Mouse (Mus musculus): ENCODE measurements at regions not wholly inside any gene's neighbourhood (a gene's known extent, or its start where the extent isn't known, plus 50 kb on each side); places are given as distances from the start of the nearest gene placed in this dataset.
A peak's percentile ranks its signal among the peaks of the same experiment; 100 is the strongest.
"Not testable (repeated sequence)": the region's sequence is repeated elsewhere in the genome, so short reads cannot be mapped to it uniquely, and the experiment has no call there.

- no peak for DNase-seq
Observed at GRCm38 (mm10) chr8:34703351-34703750, 591.8 kb upstream of the Gm10131 start.

DNA sequence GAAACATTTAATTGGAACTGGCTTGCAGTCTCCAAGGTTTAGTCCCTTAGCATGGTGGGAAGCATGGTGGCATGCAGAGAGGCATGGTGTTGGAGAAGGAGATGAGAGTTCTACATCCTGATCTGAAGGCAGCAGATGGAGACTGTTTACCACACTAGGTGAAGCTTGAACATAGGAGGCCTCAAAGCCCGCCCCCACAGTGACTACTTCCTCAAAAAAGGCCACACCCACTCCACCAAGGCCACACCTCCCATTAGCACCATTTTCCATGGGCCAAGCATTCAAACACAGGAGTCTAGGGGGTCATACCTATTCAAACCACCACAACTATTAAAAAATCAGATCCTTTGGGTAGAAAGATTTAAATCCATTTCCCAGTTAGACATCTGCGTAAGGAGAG is 591.3 kb upstream of the Gm10131 start:
- no peak for DNase-seq

DNA sequence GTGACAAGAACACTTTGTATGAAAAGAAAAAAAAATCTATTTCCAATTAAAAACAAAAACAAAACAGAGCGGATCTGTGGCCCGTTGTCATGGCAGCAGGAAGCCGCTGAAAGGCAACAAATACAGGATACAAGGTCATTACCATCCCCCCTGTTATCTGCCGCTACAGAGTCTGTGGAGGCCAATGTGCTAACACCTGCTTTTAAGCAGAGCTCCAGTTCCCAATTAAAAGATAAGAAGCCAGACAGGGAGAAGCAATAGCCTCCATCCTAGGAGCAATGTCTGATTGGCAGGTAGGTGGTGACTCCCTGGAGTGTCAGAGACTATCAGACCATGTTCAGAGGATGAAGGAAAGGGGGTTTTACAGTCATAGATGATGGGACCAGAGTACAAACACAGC is 587.5 kb upstream of the Gm10131 start:
- DNase-seq = no peak

DNA sequence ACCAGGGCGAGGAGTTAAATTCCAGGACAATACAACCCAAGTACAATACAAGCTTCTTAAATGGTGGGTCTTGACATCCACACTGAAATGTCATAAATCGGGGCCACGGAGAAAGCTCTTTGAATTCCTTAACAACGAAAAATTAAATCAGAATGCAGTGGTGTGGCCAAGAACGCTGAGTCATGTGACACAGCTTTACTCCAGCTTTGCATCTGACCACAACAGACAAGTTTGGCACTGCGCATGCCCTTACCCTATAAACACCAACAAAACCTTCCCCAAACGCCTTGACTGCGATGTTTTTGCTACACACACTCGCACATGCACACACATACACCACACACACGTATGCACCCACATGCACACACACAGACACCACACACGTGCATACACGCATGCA is 584.8 kb upstream of the Gm10131 start:
- no peak for DNase-seq

DNA sequence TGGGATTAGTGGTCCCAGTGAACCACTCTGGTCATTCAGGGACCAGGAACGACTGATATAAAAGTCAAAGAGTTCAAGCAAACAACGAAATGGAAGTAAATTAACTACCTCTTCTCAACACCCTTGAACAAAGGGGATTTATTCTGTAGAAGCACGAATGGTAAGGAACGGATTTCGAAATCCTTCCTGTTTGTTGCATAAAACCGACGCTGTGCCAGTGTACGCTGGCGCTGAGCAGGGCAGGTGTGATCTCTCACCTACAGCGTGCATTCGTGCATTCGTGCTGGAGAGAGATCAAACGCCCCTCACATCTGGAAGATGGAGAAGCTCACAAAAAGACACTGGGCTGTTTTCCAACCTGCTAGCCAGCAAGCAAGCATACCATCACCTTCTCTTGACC is 581.1 kb upstream of the Gm10131 start:
- DNase-seq = no peak

GRCm38 (mm10) chr8:34691776-34692175 is 580.2 kb upstream of the Gm10131 start:
- no peak for DNase-seq

DNA sequence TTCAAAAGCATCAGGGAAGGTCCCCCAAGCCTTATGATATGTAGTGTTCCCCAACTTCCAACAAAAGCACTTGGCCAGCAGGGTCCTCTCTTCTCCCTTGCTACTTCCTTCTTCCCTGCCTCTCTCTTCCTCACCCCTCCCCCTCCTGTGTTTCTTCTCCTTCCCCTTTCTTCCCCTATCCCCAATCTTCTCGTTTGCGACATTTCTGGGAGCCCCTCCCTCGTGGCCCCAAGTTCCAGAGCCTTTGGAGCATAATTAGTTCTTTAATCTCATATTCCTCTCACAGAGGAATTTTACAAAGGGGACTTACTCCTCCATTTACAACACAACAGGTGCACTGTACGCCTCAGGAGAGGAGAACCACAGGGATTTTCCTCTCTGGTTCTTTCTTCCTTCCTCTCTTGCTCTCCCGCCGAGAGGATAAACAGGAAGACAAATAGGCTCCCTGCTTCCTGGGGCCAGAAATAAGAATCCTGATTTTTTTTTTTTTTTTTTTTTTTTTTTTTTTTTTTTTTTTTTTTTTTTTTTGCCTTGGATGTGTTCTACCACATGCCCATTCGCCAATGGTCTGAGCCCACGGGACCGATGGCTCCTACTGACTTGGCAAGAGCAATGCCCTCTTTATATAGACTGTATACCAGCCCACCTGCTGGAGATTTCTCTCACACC is 578.4 kb upstream of the Gm10131 start:
- no peak for DNase-seq

DNA sequence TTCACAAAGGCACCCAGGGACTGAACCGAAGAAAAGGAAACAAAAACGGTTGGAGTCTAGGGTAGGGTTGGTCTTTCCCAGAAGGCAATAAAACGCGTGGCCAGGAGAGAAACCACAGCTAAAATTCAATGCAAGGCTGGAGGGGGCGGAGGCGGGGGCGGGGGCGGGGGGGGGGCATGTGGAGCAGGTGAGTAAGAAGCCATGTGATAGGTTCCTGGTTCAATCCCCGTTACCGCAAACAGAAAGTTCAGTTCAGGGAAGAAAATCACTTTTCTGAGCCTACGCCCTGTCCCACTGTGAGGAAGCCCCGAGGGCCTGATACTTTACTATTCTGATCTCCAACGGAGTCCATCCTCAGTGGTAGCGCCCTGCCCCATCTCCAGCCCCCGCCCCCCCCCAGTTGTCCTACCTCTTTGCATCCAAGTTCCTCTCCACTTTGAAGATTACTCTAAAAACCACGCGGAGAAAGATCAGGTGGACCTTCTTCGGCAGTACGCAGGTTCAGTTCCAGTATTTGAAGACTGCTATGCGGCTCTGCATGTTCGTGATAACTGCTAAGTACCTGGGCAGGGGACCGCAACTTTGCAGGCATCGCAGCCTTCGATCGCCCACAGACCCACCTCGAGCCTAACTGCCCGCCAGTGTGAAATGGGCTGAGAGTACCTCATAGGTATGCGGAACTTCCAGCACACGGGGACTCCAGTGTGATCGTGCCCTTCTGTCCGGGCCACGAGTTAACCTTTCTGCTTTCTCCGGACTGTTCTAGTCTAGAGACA is 577.7 kb upstream of the Gm10131 start:
- peak in 1 of 2 experiments; percentile 3 for DNase-seq

GRCm38 (mm10) chr8:34688396-34689048 is 577.0 kb upstream of the Gm10131 start:
- DNase-seq = no peak

GRCm38 (mm10) chr8:34686371-34686770 is 574.8 kb upstream of the Gm10131 start:
- no peak for DNase-seq

- DNase-seq = no peak
Observed at GRCm38 (mm10) chr8:34684683-34685082, 573.1 kb upstream of the Gm10131 start.

- DNase-seq = no peak
Observed at GRCm38 (mm10) chr8:34683173-34683572, 571.6 kb upstream of the Gm10131 start.

DNA sequence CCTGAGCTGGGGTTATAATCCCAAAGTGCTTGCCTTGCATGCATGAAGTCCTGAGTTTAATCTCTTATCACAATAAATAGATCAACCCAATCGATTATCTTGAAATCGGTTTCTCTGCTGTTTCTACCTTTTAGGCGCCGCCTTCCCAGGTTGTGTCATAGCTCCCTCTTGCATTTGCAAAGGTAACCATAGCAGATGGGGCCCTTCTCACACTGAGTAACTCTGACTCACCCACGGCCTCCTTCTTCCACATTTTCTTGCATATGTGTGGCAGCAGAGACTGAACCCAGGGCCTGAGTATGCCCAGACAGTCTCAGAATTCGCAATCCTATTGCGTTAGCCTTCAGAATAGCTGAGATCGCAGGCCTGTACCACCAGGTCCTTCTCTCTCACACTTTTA is 570.7 kb upstream of the Gm10131 start:
- no peak for DNase-seq

- DNase-seq = peak in 1 of 2 experiments; percentile 13
Observed at GRCm38 (mm10) chr8:34679565-34680291, 568.2 kb upstream of the Gm10131 start.

- no peak for DNase-seq
Observed at GRCm38 (mm10) chr8:34678879-34679278, 567.3 kb upstream of the Gm10131 start.

GRCm38 (mm10) chr8:34671716-34672115 is 560.2 kb upstream of the Gm10131 start:
- no peak for DNase-seq

GRCm38 (mm10) chr8:34670930-34671715 is 559.6 kb upstream of the Gm10131 start:
- DNase-seq = no peak

DNA sequence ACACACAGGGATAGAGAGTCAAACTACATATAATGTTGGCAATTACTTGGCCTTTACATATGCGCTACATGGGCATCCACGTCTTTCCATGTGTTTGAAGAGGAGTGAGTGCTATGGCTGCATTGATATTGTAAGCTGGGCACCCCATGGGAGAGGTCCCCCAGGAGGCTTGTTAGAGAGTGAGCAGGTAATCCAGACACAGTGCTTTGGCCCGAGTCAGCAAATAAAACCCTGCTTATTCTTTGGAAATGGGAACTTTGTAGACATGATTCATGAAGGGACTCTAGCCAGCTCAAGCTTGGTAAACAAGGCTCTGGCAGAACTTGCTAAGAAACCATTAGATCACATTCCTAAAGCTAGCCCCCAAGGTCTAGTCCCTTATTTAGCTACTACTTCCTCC is 557.6 kb upstream of the Gm10131 start:
- no peak for DNase-seq

DNA sequence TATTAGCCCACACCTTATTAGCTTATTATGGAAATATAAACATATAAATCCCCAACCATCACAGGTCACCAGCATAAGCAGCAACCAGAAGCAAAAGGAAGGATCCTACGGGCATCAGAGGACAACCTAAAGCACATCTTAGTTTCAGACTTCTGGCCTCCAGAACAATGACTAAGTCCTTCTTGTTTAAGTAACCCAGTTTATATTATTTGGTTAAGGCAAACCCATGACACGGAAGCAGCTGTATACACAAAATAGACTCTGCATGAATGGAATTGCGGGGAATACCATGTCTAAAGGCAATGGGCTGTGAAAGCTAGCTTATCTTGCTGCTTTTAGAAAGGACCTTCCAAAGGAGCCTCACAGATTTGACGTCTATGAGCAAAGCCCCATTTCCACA is 552.9 kb upstream of the Gm10131 start:
- DNase-seq = no peak

- no peak for DNase-seq
Observed at GRCm38 (mm10) chr8:34662532-34662931, 551.0 kb upstream of the Gm10131 start.

GRCm38 (mm10) chr8:34651750-34652149 is 540.2 kb upstream of the Gm10131 start:
- no peak for DNase-seq

GRCm38 (mm10) chr8:34628221-34628620 is 516.7 kb upstream of the Gm10131 start:
- DNase-seq = not testable (repeated sequence)

All from kidney, adult 8-10 months (tissue).